9 mouse cellular contexts compared by ENCODE assay signal in the genomic region with DNA sequence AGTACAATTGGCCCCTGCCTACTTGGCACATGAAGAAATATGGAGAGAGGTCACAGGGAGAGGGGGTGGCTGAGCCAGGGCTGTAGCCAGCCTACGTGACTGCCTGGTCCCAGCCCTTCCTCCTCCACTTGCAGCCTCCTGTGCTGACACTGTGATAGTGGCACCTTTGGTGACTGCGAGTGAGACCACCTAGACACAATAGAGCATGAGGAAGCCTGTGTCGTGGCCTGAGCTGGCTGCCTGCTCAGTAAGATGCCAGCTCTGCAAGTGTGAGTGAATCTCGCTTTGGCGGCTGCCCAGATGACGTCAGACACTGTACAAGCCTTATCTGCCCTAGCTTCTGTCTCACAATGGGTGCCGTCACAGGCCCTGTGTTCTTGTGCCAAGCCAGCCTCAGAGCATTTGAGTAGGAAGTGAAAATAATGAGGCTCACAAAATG. TPM values are rescaled to one million over a fixed set of nuclear protein-coding genes. Genes with fewer than 3 reads are reported as not detected.
A peak's percentile ranks its signal among the peaks of the same experiment; 100 is the strongest.
DNase-seq lines count a peak whose midpoint lies in the region; ATAC-seq and TF ChIP-seq lines count a peak whose summit lies in the region.
"Had no signal": no experiment of that assay in that cellular context is flagged by ENCODE, and none has a peak within 500 bp of the region (broad histone marks: within the 10 kb centered on the region; RNA-seq: fewer than 3 reads in every experiment).

No protein-coding gene starts in this region.

- peak; percentile 71; a peak in 3 of 4 replicates for TF ChIP-seq EP300 in MEL (IDR thresholded peaks at IDR 0.05; ENCODE audit: low read depth in 1 of 2, low read length in 2 of 2)
- no peak for TF ChIP-seq EP300 in heart, postnatal 0 days (IDR thresholded peaks at IDR 0.05; ENCODE audit: low read depth)

- 0 out of 2 replicates have a peak overlapping the region, but pooled peaks have one; percentile 28 for H3K4me2 ChIP-seq in forebrain, embryonic 16.5 days (ENCODE audit: low read length)
- H3K4me2 ChIP-seq in heart, postnatal 0 days (ENCODE audit: low read depth, low read length) = peak overlapping the region; percentile 32
- H3K4me2 ChIP-seq in lung, embryonic 15.5 days = no peak overlapping the region
- H3K4me2 ChIP-seq: neural tube, embryonic 12.5 days had no signal

- DNase-seq in MEL (ENCODE audit: low read depth, low spot score) = peak; percentile 96
- DNase-seq in adrenal gland, postnatal 4 days (ENCODE audit: low spot score in 2 of 2) = peak; percentile 56 to 78
- DNase-seq in heart, postnatal 0 days (ENCODE audit: low spot score) = peak; percentile 92
- peak; percentile 78 for DNase-seq in layer of hippocampus, adult 9-10 months (ENCODE audit: low spot score)
- DNase-seq in right cerebral cortex, postnatal 36 days (ENCODE audit: low spot score in 2 of 2) = peak; percentile 78
- no peak for DNase-seq in thymus, postnatal 36 days

- peak in 1 of 2 experiments; percentile 57; a peak in 1 of 4 replicates for TF ChIP-seq POLR2A in MEL (IDR thresholded peaks at IDR 0.05; ENCODE audit: control insufficient read depth in 1 of 2, insufficient read depth in 1 of 2, low read depth in 1 of 2, low read length in 2 of 2, poor library complexity in 1 of 2)

- H3K4me3 ChIP-seq in MEL (ENCODE audit: control insufficient read depth in 1 of 2, insufficient read depth in 1 of 2, low read depth in 2 of 2, low read length in 2 of 2) = peak overlapping the region; percentile 25 to 45
- no peak overlapping the region for H3K4me3 ChIP-seq in forebrain, embryonic 16.5 days (replicated peaks; ENCODE audit: low read length)
- no peak overlapping the region for H3K4me3 ChIP-seq in heart, postnatal 0 days (ENCODE audit: low read depth, low read length)
- no peak overlapping the region for H3K4me3 ChIP-seq in lung, embryonic 15.5 days
- H3K4me3 ChIP-seq: neural tube, embryonic 12.5 days had no signal

- no peaks in the 10 kb centered on the region for H3K9me3 ChIP-seq in MEL (replicated peaks; ENCODE audit: insufficient read depth, low read length)
- no peaks in the 10 kb centered on the region for H3K9me3 ChIP-seq in forebrain, embryonic 16.5 days (ENCODE audit: control insufficient read depth, low read length)
- no peaks in the 10 kb centered on the region for H3K9me3 ChIP-seq in heart, postnatal 0 days (replicated peaks; ENCODE audit: control insufficient read depth, low read length)
- H3K9me3 ChIP-seq in lung, embryonic 15.5 days = no peaks in the 10 kb centered on the region
- H3K9me3 ChIP-seq: neural tube, embryonic 12.5 days had no signal

- 17% methylated on average over 7 of the region's 7 CpGs for WGBS in forebrain, embryonic 16.5 days
- 6% methylated on average over 7 of the region's 7 CpGs for WGBS in heart, postnatal 0 days
- WGBS in lung, embryonic 15.5 days = 38% methylated on average over 7 of the region's 7 CpGs

- ATAC-seq in forebrain, embryonic 16.5 days = peak; percentile 94
- ATAC-seq in heart, postnatal 0 days (ENCODE audit: insufficient read depth, low read depth) = peak; percentile 95
- ATAC-seq in lung, embryonic 15.5 days (ENCODE audit: borderline replicate concordance, extremely low read depth, low FRiP score, low TSS enrichment) = peak; percentile 89

- no peaks in the 10 kb centered on the region for H3K79me2 ChIP-seq in MEL (ENCODE audit: control insufficient read depth, insufficient read depth, low read length, poor library complexity)

- peak overlapping the region; percentile 66 for H3K27ac ChIP-seq in MEL (ENCODE audit: control insufficient read depth, low read depth, low read length)
- H3K27ac ChIP-seq in forebrain, embryonic 16.5 days (ENCODE audit: low read length) = no peak overlapping the region
- peak overlapping the region; percentile 44; the same call in 1 of the 2 replicates for H3K27ac ChIP-seq in heart, postnatal 0 days (ENCODE audit: low read depth)
- H3K27ac ChIP-seq in lung, embryonic 15.5 days = peak overlapping the region; percentile 82
- H3K27ac ChIP-seq: neural tube, embryonic 12.5 days had no signal

- peaks cover 0 to 13% of the 10 kb centered on the region in 2 experiments; a peak in 2 of 4 replicates for H3K36me3 ChIP-seq in MEL (ENCODE audit: control insufficient read depth in 1 of 2, insufficient read depth in 2 of 2, low read length in 2 of 2)
- H3K36me3 ChIP-seq in forebrain, embryonic 16.5 days (ENCODE audit: control insufficient read depth, insufficient read depth) = no peaks in the 10 kb centered on the region
- H3K36me3 ChIP-seq in heart, postnatal 0 days (replicated peaks; ENCODE audit: control insufficient read depth, insufficient read depth, low read length) = no peaks in the 10 kb centered on the region
- H3K36me3 ChIP-seq in lung, embryonic 15.5 days = no peaks in the 10 kb centered on the region
- H3K36me3 ChIP-seq: neural tube, embryonic 12.5 days had no signal

- H3K9ac ChIP-seq in MEL (ENCODE audit: control insufficient read depth, low read depth, low read length, poor library complexity, severe bottlenecking) = peak overlapping the region; percentile 59
- H3K9ac ChIP-seq in forebrain, embryonic 16.5 days (replicated peaks; ENCODE audit: low read depth, low read length) = peak overlapping the region; percentile 45; the same call in 1 of the 2 replicates
- H3K9ac ChIP-seq in heart, postnatal 0 days (replicated peaks; ENCODE audit: low read depth, low read length) = no peak overlapping the region
- H3K9ac ChIP-seq in lung, embryonic 15.5 days = no peak overlapping the region
- H3K9ac ChIP-seq: neural tube, embryonic 12.5 days had no signal

- no peaks in the 10 kb centered on the region for H3K27me3 ChIP-seq in MEL (ENCODE audit: control insufficient read depth in 1 of 2, insufficient read depth in 2 of 2, low read length in 2 of 2)
- no peaks in the 10 kb centered on the region for H3K27me3 ChIP-seq in forebrain, embryonic 16.5 days (replicated peaks; ENCODE audit: control insufficient read depth, insufficient read depth, low read length)
- H3K27me3 ChIP-seq in heart, postnatal 0 days (ENCODE audit: control insufficient read depth, insufficient read depth, low read length) = no peaks in the 10 kb centered on the region
- no peaks in the 10 kb centered on the region for H3K27me3 ChIP-seq in lung, embryonic 15.5 days
- H3K27me3 ChIP-seq: neural tube, embryonic 12.5 days had no signal

- peaks cover 3 to 20% of the 10 kb centered on the region in 2 experiments for H3K4me1 ChIP-seq in MEL (ENCODE audit: control insufficient read depth in 1 of 2, insufficient read depth in 2 of 2, low read length in 2 of 2)
- peaks cover 14% of the 10 kb centered on the region for H3K4me1 ChIP-seq in forebrain, embryonic 16.5 days (replicated peaks; ENCODE audit: control insufficient read depth, insufficient read depth, low read length)
- H3K4me1 ChIP-seq in heart, postnatal 0 days (ENCODE audit: control insufficient read depth, insufficient read depth) = peaks cover 15% of the 10 kb centered on the region
- H3K4me1 ChIP-seq in lung, embryonic 15.5 days = peaks cover 14% of the 10 kb centered on the region
- H3K4me1 ChIP-seq: neural tube, embryonic 12.5 days had no signal

- no peak for TF ChIP-seq RAD21 in MEL (IDR thresholded peaks at IDR 0.05; ENCODE audit: low read depth, low read length)

- no peak for TF ChIP-seq CTCF in MEL (IDR thresholded peaks at IDR 0.05 in 2 of 3, conservative IDR thresholded peaks at IDR 0.05 in 1 of 3; ENCODE audit: control insufficient read depth in 1 of 3, insufficient read depth in 1 of 3, low read depth in 2 of 3, low read length in 3 of 3, poor library complexity in 1 of 3, severe bottlenecking in 1 of 3)
- TF ChIP-seq CTCF in heart, postnatal 0 days (IDR thresholded peaks at IDR 0.05; ENCODE audit: low read depth) = no peak

RNA-seq across cellular contexts. Expression of a gene that starts 18.5 kb away (rescaled TPM):
- 0.12 and 0.13 TPM in 2 replicates for total RNA-seq in MEL (2012; rRNA removed)
- under 1 TPM in 1 of 2 experiments, not detected in 1; 0.33 TPM for polyA plus RNA-seq in MEL (2012; ENCODE audit: insufficient read depth in 1 of 2, insufficient read length in 2 of 2, low read depth in 1 of 2, low replicate concordance in 2 of 2, missing spikeins in 1 of 2)
- total RNA-seq in adrenal gland, postnatal 4 days (2021) = 10 to 100 TPM; 31.6 to 31.7 TPM
- polyA plus RNA-seq in forebrain, embryonic 16.5 days (2015; fragmentation: Nextera tagmentation; extraction: Ambion mirVana) = 2.6 and 3.0 TPM in 2 replicates
- total RNA-seq in heart, postnatal 0 days (2014; rRNA removed; ENCODE audit: low replicate concordance) = 12.7 and 19.5 TPM in 2 replicates
- 3.3 and 3.4 TPM in 2 replicates for polyA plus RNA-seq in heart, postnatal 0 days (2015; fragmentation: Nextera tagmentation; extraction: Ambion mirVana)
- polyA plus RNA-seq in lung, embryonic 15.5 days (2015; fragmentation: Nextera tagmentation; extraction: Ambion mirVana) = 4.8 and 5.6 TPM in 2 replicates

RNA-seq across cellular contexts. Expression of a gene that starts 22.8 kb away (rescaled TPM):
- total RNA-seq in MEL (2012; rRNA removed) = 5.0 and 5.3 TPM in 2 replicates
- 10 to 100 TPM; 10.2 to 22.8 TPM for polyA plus RNA-seq in MEL (2012; ENCODE audit: insufficient read depth in 1 of 2, insufficient read length in 2 of 2, low read depth in 1 of 2, low replicate concordance in 2 of 2, missing spikeins in 1 of 2)
- total RNA-seq in adrenal gland, postnatal 4 days (2021) = 1 to 10 TPM; 6.3 to 8.0 TPM
- polyA plus RNA-seq in forebrain, embryonic 16.5 days (2015; fragmentation: Nextera tagmentation; extraction: Ambion mirVana) = 1.1 and 1.5 TPM in 2 replicates
- total RNA-seq in heart, postnatal 0 days (2014; rRNA removed; ENCODE audit: low replicate concordance) = 0.99 and 8.7 TPM in 2 replicates
- polyA plus RNA-seq in heart, postnatal 0 days (2015; fragmentation: Nextera tagmentation; extraction: Ambion mirVana) = 0.21 and 0.31 TPM in 2 replicates
- polyA plus RNA-seq in lung, embryonic 15.5 days (2015; fragmentation: Nextera tagmentation; extraction: Ambion mirVana) = 0.79 and 1.6 TPM in 2 replicates

RNA-seq across cellular contexts. Expression of a gene that starts 47.0 kb away (rescaled TPM):
- total RNA-seq in MEL (2012; rRNA removed) = 0.49 and 0.77 TPM in 2 replicates
- under 1 TPM in 1 of 2 experiments, not detected in 1; 0.79 TPM for polyA plus RNA-seq in MEL (2012; ENCODE audit: insufficient read depth in 1 of 2, insufficient read length in 2 of 2, low read depth in 1 of 2, low replicate concordance in 2 of 2, missing spikeins in 1 of 2)
- under 1 TPM; 0.67 to 0.73 TPM for total RNA-seq in adrenal gland, postnatal 4 days (2021)
- polyA plus RNA-seq in forebrain, embryonic 16.5 days (2015; fragmentation: Nextera tagmentation; extraction: Ambion mirVana) = 1.7 and 2.3 TPM in 2 replicates
- 0.08 TPM in 1 of 2 replicates, not detected in the other for total RNA-seq in heart, postnatal 0 days (2014; rRNA removed; ENCODE audit: low replicate concordance)
- polyA plus RNA-seq in heart, postnatal 0 days (2015; fragmentation: Nextera tagmentation; extraction: Ambion mirVana) = 0.83 and 1.1 TPM in 2 replicates
- polyA plus RNA-seq in lung, embryonic 15.5 days (2015; fragmentation: Nextera tagmentation; extraction: Ambion mirVana) = 1.4 and 2.1 TPM in 2 replicates

RNA-seq across cellular contexts. Expression of a gene that starts 54.8 kb away (rescaled TPM):
- 64.4 and 65.4 TPM in 2 replicates for total RNA-seq in MEL (2012; rRNA removed)
- 10 to 100 TPM in 1 of 2 experiments, not detected in 1; 87.0 TPM for polyA plus RNA-seq in MEL (2012; ENCODE audit: insufficient read depth in 1 of 2, insufficient read length in 2 of 2, low read depth in 1 of 2, low replicate concordance in 2 of 2, missing spikeins in 1 of 2)
- 10 to 100 TPM; 67.1 to 68.3 TPM for total RNA-seq in adrenal gland, postnatal 4 days (2021)
- polyA plus RNA-seq in forebrain, embryonic 16.5 days (2015; fragmentation: Nextera tagmentation; extraction: Ambion mirVana) = 147 and 150 TPM in 2 replicates
- total RNA-seq in heart, postnatal 0 days (2014; rRNA removed; ENCODE audit: low replicate concordance) = 13.4 and 36.2 TPM in 2 replicates
- 83.0 and 87.2 TPM in 2 replicates for polyA plus RNA-seq in heart, postnatal 0 days (2015; fragmentation: Nextera tagmentation; extraction: Ambion mirVana)
- polyA plus RNA-seq in lung, embryonic 15.5 days (2015; fragmentation: Nextera tagmentation; extraction: Ambion mirVana) = 126 and 129 TPM in 2 replicates

RNA-seq across cellular contexts. Expression of a gene that starts 55.1 kb away (rescaled TPM):
- 1,667 and 1,814 TPM in 2 replicates for total RNA-seq in MEL (2012; rRNA removed)
- 100 to 1,000 TPM in 1 of 2 experiments, not detected in 1; 930 TPM for polyA plus RNA-seq in MEL (2012; ENCODE audit: insufficient read depth in 1 of 2, insufficient read length in 2 of 2, low read depth in 1 of 2, low replicate concordance in 2 of 2, missing spikeins in 1 of 2)
- total RNA-seq in adrenal gland, postnatal 4 days (2021) = 100 to 1,000 TPM; 646 to 654 TPM
- 587 and 670 TPM in 2 replicates for polyA plus RNA-seq in forebrain, embryonic 16.5 days (2015; fragmentation: Nextera tagmentation; extraction: Ambion mirVana)
- 54.2 and 56.4 TPM in 2 replicates for total RNA-seq in heart, postnatal 0 days (2014; rRNA removed; ENCODE audit: low replicate concordance)
- polyA plus RNA-seq in heart, postnatal 0 days (2015; fragmentation: Nextera tagmentation; extraction: Ambion mirVana) = 539 and 573 TPM in 2 replicates
- polyA plus RNA-seq in lung, embryonic 15.5 days (2015; fragmentation: Nextera tagmentation; extraction: Ambion mirVana) = 831 and 909 TPM in 2 replicates

Comparison
In these comparisons a context has a peak if more than half of its experiments do, and no peak if none do; other contexts are left out.
1. DNase-seq: peak in MEL (single experiment), adrenal gland, postnatal 4 days (2 of 2), heart, postnatal 0 days (single experiment), layer of hippocampus, adult 9-10 months (single experiment) and right cerebral cortex, postnatal 36 days (2 of 2); none in thymus, postnatal 36 days (0 of 2).
2. H3K4me3 ChIP-seq: peak in MEL (2 of 2); none in forebrain, embryonic 16.5 days (single experiment), heart, postnatal 0 days (single experiment) and lung, embryonic 15.5 days (single experiment).
3. H3K9ac ChIP-seq: peak in MEL (single experiment) and forebrain, embryonic 16.5 days (single experiment); none in heart, postnatal 0 days (single experiment) and lung, embryonic 15.5 days (single experiment).
4. Peak in every context shown above with its lines, with median percentiles within 50 percentile points of each other: ATAC-seq.